Mouse (Mus musculus) G1E (cell line): ENCODE data around the gene Gbp5.

Experiments
- CTCF ChIP-seq: IDR thresholded peaks from 2 replicates; pipeline ENCODE4 v1.5.1; 2012; ENCODE audit warnings: low read depth, low read length, inconsistent platforms, mixed read lengths
- GATA1 ChIP-seq: IDR thresholded peaks from 2 replicates; pipeline ENCODE4 v1.6.1; 2012; ENCODE audit warnings: borderline replicate concordance, low read length, inconsistent platforms, mixed read lengths
- TAL1 ChIP-seq: conservative IDR thresholded peaks from 2 replicates; pipeline ENCODE4 v1.6.1; 2012; ENCODE audit warnings: low read depth, low read length, inconsistent platforms, mixed read lengths

- peak; percentile 90 for TF ChIP-seq CTCF
- no peak for TF ChIP-seq TAL1
- no peak for TF ChIP-seq GATA1
Observed at GRCm38 (mm10) chr3:142560296-142560948, 66.6 kb downstream of the Gbp5 start.
